Mouse (Mus musculus): Measurements from ENCODE around the gene Xrra1.

Gene Xrra1

GRCm38 (mm10) chr7:99851618-99852017 lies 7.3 kb upstream of the Xrra1 start:
- no peak for DNase-seq

DNA sequence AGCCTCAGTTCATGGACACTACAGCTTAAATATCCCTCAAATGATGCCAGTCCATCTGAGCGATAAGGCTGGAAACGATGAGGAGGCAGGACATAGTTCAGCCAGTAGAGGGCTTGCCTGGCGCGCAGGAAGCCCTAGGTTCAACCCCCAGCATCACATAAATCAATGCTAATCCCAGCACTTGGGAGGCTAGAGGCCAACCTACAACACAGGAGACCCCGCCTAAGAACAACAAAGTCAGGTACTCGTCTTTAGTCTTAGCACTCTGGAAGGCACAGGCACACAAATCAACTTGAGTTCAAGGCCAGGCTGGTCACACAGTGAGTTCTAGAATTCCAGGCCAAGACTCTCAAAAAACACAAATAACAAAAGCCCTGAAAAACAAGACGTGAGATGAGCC lies 5.6 kb upstream of the Xrra1 start:
- DNase-seq = no peak

- DNase-seq = no peak
Observed at GRCm38 (mm10) chr7:99854311-99854710, 4.6 kb upstream of the Xrra1 start.

- no peak for DNase-seq
Observed at GRCm38 (mm10) chr7:99856266-99856861, 2.6 kb upstream of the Xrra1 start.

DNA sequence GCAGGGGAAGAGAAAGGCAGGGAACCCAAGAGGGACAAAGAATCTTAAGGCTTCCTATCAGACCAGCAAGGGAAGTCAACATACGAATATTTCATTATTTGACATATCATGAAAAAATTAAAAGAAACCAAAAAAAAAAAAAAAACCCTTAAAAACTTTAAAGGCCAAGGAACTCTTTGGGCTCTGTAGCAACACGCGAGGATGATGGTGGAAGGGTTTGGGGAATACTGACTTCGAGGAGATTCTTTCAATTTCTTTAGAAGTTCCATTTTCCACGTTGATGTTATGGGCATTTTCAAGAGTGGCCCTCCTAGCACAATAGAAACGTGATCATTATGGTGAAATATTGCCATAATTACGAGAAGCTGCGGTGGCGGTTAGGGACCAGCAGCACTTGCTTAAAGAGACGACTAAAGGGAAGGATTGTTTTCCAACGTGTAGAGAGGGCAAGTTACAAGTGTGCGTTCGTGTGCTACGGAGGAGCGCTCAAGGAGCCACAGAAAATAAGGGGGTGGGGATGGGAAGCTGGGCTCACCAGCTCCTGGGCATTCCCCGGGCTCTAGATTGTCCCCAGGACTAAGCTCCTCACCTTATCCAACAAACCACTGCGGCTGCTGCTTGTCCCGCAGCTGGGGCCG lies 622 bp upstream of the Xrra1 start:
- DNase-seq = no peak

DNA sequence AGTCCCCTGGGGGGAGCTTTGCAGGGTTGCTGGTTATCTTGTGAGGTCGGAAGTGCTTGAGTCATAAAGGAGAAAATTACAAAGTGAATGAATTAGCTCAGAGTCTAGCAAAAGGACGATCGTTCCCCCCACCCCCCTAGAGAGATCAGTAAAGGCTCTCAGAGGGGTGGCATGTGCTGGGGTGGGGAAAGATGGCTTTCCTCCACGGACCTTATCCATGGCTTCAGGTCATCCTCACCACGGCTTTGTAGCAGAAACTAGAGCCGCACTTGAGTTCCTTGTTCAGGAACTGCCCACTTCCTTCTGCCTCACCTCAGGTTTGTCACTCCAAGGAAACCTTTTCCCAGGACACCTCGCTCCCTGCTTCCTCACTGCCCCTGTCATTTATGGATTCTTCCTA lies 4.4 kb downstream of the Xrra1 start, which contains the start of gene Spcs2:
Gene Spcs2, minus strand, starts transcription at position 101 of the 400 bp plus-strand sequence.
- no peak for DNase-seq

DNA sequence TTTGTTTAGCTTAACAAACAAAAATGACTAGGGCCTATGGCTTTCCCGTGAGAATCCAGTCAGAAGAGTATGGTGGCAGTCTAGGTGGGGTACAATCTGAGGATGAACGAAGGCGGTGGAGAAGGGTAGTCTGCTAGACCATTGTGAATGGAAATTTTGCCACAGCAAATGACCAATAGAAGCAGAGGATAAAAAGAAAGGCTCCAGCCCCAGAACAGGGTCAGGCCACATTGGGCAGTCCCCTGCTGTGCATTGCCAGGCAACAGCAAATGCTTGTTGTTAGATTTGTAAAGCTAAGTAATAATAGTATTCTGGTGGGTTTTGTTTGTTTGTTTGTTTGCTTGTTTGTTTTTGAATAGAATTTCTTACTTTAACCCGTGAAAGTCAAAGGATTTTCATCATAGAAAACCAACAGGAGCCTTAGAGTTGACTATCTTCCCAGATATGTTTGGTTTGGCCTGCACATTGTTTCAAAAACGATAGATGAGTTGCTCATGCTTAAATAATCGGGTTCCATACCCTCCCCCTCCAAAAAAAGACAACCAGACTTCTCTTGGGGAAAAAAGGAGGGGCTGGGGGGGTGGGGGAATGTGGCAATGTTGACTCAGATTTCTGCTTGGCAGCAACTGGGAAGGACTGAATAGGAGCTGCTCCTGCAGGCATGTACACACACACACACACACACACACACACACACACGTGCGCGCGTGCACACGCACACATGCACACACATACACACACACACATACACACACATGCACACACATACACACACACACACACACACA lies 5.5 kb downstream of the Xrra1 start:
- peak; percentile 70 for DNase-seq

DNA sequence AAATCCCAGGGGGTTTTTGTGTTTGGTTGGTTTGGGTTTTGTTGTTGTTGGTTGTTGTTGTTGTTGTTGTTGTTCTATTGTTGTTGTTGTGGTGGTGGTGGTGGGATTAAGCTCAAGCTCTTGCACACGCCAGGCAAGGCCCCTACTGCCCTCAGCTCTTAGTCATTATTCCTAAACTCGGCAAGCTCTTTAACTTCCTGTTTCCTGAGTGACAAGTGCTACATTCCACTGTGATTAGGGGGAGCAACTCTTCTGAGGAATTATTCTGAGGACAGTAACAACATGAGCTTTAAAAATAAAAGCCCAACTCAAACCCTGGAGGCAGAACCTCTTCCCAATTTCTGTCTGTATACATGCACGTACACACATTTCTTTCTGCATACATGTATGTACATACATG lies 6.3 kb downstream of the Xrra1 start:
- no peak for DNase-seq

- DNase-seq = no peak
Observed at GRCm38 (mm10) chr7:99869296-99869695, 10.4 kb downstream of the Xrra1 start.

DNA sequence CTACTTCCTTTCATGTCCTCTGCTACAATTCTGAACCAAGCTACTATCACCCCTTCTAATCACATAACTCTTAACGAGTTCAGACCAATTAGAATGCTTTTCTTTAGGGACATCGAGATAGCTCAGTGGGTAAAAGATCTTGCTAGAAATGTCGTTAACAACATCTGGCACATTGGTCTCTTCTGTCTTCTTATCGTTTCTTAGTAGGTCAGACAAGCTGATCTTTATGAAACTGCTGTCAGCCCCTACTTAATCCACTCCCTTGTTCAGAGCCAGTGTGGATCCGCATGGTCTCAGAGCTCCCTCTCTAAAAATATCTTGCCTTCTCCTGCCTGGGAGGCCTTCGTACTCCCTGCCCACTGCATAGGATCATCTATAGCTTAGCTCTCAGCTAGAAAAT lies 15.0 kb downstream of the Xrra1 start:
- no peak for DNase-seq

DNA sequence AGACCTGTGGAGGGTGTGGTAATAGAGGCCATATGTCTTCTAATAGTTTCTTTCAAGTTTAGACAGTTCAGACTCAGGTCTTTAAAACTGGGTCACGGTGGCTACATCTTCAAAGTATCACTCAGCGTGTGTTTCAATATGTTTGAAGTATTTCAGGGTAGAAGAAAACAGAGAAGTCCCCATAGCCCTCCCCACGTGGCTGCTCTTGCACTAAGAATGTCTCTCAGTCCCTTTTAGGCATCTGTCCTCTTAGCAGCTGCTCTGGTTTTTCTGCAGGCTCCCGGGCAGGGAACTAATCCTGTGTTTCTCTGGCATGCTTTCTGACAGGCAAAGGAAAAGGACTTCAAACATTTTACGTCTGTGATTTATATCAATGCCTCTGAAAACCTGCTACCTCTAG lies 17.0 kb downstream of the Xrra1 start:
- DNase-seq = no peak

GRCm38 (mm10) chr7:99876345-99876744 lies 17.4 kb downstream of the Xrra1 start:
- peak; percentile 92 for DNase-seq

DNA sequence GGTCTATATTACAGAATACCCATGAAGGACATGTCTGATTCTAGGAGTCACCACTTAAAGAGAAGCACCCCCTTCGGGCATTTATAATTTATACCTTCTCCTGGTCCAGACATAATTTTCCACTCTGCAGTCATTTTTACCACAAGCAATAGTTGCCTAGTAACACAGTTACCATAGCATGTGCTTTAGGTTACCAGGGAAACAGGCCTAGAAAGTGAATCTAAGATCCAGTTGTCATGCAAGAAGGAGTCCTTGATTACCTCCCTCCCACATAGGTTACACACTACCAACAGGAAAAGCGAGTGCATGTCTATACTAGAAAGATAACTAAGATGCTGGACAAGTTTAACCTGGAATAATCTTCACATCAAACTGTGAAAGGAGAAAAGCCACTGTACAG lies 19.3 kb downstream of the Xrra1 start:
- no peak for DNase-seq

DNA sequence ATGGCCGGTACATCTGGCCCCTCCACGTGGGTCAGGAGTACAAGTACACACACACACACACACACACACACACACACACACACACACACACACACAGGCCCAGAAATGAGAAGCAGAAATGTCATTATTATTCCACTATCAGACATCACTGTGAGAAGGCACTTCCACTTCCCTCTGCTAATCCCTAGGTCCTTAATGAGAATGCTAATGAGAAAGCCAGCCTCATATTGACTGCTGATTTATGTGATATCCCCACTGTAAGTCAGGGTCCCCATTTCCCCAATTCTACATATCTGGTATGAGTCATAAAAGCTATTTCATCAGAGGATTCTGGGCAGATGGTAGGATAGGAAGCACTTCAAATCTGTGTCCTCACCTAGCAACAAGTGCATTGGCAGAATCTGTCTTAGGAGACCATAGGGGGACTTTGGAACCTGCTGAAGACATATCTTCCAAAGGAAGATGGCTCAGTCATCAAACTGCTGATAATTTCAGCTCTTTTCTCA lies 28.4 kb downstream of the Xrra1 start:
- DNase-seq = no peak

- no peak for DNase-seq
Observed at GRCm38 (mm10) chr7:99887743-99888142, 28.8 kb downstream of the Xrra1 start.

GRCm38 (mm10) chr7:99889175-99889880 lies 30.4 kb downstream of the Xrra1 start:
- DNase-seq = peak; percentile 72

DNA sequence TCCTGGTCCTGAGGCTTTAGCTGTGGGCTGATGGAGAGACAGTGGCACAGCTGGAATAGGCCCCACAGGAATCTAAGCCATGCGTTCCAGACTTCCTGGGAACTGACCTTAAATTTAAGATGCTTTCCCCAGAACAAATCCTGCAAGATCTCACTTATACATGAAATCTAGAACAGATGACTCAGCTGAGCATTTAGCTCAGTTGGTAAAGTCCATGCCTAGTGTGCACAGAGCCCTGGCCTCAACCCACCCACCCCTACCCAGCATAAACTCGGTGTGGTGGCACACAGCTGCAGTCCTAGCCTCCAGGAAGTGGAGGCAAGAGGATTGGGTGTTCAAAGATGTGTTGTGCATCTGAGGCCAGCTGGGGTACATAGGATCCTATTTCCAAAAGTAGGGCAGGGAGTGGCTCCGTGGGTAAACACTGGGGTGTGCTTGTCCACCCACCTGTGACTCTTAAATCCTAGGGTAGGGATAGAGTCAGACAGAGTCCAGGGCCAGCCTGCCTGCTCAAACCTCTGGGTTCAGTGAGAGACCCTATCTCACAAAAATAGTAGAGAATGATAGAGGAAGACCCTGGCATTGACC lies 31.3 kb downstream of the Xrra1 start:
- DNase-seq = no peak

DNA sequence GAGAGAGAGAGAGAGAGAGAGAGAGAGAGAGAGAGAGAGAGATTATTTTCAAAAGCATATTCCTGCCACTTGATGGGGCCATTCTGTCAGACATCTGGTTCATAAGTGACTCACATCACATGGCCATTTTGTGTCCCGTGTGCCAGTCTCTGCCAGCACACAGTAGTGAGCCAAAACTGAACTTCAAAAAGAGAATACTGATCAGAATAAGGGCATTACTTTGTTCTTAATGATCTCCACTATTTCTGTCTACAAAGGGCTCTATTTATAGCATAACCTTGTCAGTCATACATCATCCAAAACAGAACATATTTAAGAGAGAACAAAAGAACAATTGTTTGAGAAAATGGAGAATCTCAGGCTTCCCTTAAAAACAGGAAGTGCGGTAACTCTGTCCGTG lies 32.6 kb downstream of the Xrra1 start:
- no peak for DNase-seq

DNA sequence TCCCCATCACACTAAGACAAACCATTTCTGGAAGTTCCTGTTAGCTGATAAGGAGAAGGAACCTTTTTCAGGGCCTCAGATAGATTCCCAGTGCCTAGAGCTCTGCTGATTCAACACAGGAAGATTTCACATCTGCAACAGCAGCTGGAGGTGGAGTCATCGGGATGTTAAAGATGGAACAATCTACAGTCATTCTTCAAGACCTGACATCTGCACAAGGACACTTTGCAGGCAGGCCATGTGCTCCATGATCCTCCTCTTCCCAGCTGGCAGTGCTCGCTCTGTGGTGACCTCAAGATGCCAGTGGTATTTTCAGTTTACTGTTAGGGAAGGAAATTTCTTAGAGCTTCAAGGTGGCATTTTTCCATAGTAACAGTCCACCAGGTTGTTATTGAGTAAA lies 33.4 kb downstream of the Xrra1 start:
- DNase-seq = no peak

DNA sequence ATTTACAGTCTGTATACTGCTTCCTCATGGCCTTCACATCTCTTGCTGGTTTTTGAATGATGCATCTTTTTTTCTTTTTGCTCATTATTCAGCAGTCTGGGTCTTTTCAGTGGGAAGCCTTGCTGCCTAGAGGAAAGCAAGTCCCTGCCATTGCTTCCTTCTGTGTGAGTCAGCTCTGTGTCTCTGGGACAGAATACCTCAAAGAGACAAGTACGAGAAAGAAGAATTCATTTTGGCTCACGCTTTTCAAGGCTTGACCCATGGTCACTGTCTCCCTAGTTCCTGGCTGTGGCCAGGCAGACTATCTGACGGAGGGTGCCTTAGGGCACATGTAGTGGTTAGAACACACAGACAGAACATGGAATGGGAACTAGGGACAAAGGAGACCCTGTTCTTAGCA lies 35.1 kb downstream of the Xrra1 start:
- DNase-seq = no peak

DNA sequence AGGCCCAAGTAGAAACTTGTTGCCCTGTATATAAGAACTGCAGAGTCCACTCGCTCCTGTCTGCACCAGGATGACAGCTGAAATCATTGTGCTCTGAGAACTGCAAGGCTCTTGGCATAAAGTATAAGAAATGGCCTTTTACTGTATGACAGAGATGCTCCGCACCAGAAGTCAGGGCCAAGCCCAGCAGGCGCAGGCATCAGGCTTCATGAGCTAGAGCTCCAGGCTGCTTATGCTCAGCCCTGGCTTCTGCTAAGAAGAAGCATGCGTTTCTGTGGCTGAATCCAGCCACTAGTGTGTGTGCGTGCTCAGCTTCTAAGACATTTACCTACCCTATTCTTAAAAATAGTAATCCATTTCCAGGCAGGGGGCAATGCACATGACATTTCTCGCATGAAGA lies 35.6 kb downstream of the Xrra1 start:
- DNase-seq = no peak

DNA sequence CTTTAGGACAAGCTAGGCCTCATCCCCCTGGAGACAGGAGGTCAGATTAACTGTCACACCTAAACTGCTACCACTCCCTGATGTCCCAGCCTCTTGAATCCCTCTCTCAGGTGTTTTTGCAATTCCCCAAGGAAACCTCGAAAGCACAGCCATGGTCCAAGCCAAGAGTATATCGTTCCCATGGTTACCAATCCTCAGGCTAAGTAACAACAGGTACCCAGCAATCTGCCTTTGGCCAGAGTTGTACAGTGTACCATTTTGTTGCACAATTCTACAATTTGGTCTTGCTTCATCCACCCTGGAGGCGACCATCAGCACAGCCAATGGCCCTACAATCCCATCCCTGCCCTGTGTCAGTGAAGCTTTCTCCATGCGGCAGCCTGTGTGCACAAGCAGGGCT lies 38.0 kb downstream of the Xrra1 start:
- no peak for DNase-seq

DNA sequence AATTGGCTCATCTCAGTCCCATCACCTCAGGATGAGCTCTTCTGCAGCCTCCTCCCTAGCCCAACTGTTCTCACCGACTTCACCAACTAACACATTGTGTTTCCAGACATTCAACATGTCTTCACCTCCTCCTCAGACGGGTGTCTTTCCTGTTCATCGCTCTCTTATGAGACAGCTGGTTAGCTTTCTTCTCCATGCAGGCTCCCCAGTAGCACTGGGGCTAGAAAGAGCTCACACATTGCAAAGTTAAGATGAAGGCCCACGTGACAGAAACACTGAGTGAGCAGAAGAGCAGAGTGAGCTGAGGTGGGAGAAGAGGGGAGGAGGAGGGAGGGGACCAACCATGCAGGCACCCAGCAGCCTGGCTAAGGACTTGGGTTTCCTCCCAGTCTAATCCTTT lies 43.3 kb downstream of the Xrra1 start:
- no peak for DNase-seq
